Mouse (Mus musculus): Measurements from ENCODE around the gene Dcpp1.
"Not testable (repeated sequence)": the region's sequence is repeated elsewhere in the genome, so short reads cannot be mapped to it uniquely, and the experiment has no call there.

DNA sequence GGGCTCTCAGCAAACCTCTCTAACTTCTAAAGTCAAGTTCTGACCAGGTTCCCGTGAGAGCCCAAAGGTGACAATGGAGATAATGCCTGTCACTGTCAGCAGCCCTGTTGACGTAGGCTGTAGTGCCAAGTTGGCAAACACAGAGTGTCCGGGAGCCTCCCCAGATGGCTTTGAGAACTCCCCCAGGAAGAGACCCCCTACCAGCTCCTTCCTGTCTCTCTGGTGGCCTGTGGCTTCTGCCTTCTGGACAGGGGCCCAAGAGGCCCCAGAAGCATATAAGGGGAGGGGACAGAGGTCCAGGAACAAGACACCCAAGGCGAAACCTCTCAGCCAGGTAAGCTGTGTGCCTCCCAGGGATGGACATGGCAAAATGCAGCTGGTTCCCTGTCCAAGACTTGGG, at the start of gene Dcpp1, which contains the start of gene Dcpp2:
- TF ChIP-seq CTCF (IDR thresholded peaks at IDR 0.05; ENCODE audit: control insufficient read depth, insufficient read depth, insufficient replicate concordance, low read depth, low read length); POLR2A (IDR thresholded peaks at IDR 0.05; ENCODE audit: control insufficient read depth, low read depth, low read length): not testable (repeated sequence)

Measured in testis, adult 2 months (tissue).